Mouse (Mus musculus) lung, adult 2 months (tissue): Measurements from ENCODE around the gene Sphk2.

Source experiments
- CTCF ChIP-seq: fragments of 200-500 bp; IDR thresholded peaks from 2 replicates; pipeline ENCODE4 v1.5.1; 2011; ENCODE audit warnings: mild to moderate bottlenecking, low read length, control low read depth; ENCODE audit not compliant: insufficient read depth
- POLR2A ChIP-seq: fragments of 200-500 bp; IDR thresholded peaks from 2 replicates; pipeline ENCODE4 v1.6.1; 2011; ENCODE audit warnings: low read depth, mild to moderate bottlenecking, control low read depth, low read length, borderline replicate concordance; ENCODE audit errors: extremely low read depth

- TF ChIP-seq POLR2A (peak; percentile 18; the same call in 1 of the 2 replicates), CTCF (no peak)
Measured at GRCm38 (mm10) chr7:45709036-45709435, 8.8 kb downstream of the Sphk2 start.
